Mouse (Mus musculus) stomach, adult 2 months (tissue): ENCODE data around the gene Bloc1s1. TPM values are rescaled to one million over a fixed set of nuclear protein-coding genes. Genes with fewer than 3 reads are reported as not detected.

Experiments
- polyA plus RNA-seq: library from polyadenylated mRNA; depleted of rRNA; stranded (reverse); fragments of >200 nt; gene quantifications from 2 replicates; pipeline ENCODE4 v1.2.3, GENCODE M21; 2012; rRNA removed

Gene Bloc1s1
- polyA plus RNA-seq, result 50.6 and 55.1 TPM in 2 replicates

DNA sequence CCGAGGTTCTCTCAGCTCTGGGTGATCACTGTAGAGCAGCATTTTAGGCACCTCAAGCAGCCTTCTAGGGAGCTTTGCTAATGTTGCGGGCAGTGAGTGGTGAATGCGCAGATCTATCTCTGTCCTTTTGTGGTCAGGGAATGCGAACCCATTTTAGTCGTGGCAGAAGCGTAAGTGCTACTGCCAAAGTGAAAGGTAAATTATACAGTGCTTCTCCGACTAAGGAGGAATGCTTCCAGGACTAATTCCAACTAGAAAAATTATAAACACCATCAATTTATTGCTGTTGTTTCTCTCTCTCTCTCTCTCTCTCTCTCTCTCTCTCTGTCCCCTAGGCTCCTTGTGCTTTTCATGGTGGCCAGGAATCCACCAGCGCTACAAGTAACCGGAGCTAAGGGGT is at the start of gene Bloc1s1:
Gene Bloc1s1 (minus strand): TSS at position 101 of the 400 bp plus-strand sequence.

GRCm38 (mm10) chr10:128960590-128961584 is 37.1 kb upstream of the Bloc1s1 start, which contains the start of gene Mettl7b:
Gene Mettl7b, minus strand, starts transcription at chr10:128960988.

DNA sequence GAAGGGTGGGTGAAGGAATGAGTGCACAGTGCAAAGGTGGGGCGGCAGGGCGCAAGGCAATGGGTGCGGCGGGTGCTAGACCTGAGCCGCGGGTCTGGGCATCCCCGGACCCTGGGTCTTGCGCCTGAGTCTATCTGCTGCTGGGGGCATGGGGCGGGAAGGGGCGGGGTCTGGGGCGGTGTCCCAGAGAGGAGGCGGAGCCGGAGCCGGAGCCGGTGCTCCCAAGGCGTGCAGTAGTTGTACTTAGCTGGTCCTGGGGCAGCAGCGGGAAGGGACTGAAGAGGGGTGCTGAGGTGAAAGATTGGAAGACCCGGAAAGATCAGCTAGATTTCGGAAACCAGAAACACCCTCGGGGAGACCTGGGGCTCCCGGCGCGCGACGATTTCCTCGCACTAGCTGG is 9.7 kb upstream of the Bloc1s1 start, which contains the start of gene Itga7:
Gene Itga7 (plus strand): TSS at position 245 of the 400 bp plus-strand sequence.

DNA sequence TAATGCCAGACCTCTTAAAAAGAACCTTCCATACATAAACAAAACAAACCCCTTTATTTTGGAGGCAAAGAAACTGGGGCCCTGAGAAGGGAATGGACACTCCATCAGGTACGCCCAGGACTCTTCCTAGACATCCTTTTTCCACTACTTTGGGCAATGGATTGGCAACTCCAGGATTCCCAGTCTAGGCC is 1.1 kb downstream of the Bloc1s1 start, which contains the start of gene Rdh5:
Gene Rdh5 (minus strand): TSS at position 67 of the 191 bp plus-strand sequence.

DNA sequence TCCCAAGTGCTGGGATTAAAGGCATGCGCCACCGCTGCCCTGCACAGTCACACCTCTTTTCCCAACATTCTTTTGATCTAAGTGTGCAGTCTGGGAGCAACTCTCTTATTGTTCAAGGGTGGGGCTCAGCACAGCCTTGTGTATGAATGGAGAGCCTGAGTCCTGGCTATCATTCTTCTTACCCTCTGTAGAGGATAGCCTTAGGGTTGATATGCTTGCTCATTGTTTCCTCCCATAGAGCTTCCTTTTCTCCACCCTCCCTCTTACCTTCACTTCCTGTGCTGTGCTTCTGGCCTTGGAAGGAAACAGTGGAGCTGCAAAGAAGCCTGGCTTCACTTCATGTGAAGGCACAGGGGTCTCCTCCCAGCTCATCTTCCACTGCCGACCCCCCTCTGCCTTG is 23.1 kb downstream of the Bloc1s1 start, which contains the start of gene Cd63:
Gene Cd63 (plus strand): TSS at position 292 of the 400 bp plus-strand sequence.

DNA sequence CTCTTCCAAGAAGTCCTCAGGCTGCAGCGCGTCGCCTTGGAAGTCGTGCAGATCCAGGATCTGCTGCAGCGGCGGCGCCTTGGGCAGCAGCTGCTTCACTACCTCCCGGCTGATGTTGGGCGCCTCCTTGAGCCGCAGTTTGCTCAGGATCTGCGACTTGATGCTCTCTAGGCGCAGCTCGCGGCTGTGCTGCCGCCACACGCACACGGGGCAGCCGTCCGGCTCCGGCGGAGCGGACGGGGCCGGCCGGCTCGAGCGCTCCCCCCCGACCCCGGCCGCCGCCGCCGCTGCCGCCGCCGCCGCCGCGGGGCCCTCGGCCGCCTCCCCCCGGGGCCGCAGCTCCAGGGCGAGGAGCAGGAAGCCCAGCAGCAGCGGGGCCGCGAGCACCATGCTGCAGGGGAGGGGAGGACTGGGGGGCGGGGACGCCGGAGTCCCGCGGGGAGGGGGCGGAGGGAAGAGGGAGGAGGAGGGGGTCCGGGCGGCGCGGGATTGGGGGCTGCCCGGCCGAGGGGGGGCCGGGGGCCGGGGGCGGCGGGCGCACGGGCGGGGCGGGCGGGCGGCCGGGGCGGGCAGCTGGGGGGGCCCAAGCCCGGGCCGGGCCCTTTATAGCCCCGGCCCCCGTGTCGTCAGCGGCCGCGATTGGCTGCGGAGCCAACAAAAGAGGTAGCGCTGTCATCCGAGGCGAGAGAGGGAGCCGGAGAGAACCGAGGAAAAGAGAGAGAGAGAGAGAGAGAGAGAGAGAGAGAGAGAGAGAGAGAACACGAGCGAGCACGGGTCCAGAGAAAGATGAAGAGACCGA is 32.3 kb downstream of the Bloc1s1 start, which contains the start of gene Gdf11:
Gene Gdf11 (minus strand): TSS at position 423 of the 799 bp plus-strand sequence.

Other genes with a start within 250 kb of the Bloc1s1 start
- 19.1 and 36.0 TPM in 2 replicates for gene Suox, start 250.0 kb downstream of the Bloc1s1 start, polyA plus RNA-seq
- gene Rab5b, start 227.8 kb downstream of the Bloc1s1 start, polyA plus RNA-seq, result 35.8 and 44.6 TPM in 2 replicates
- gene Pmel, start 219.8 kb downstream of the Bloc1s1 start, polyA plus RNA-seq, result 1.5 and 1.8 TPM in 2 replicates
- gene Cdk2, start 219.0 kb downstream of the Bloc1s1 start, polyA plus RNA-seq, result 4.8 and 7.7 TPM in 2 replicates
- gene Dgka, start 179.2 kb downstream of the Bloc1s1 start, polyA plus RNA-seq, result 11.9 and 18.1 TPM in 2 replicates
- 7.1 and 7.7 TPM in 2 replicates for gene Pym1, start 176.1 kb downstream of the Bloc1s1 start, polyA plus RNA-seq
- 1.2 and 1.7 TPM in 2 replicates for gene Mmp19, start 133.1 kb downstream of the Bloc1s1 start, polyA plus RNA-seq
- gene Dnajc14, start 120.0 kb downstream of the Bloc1s1 start, polyA plus RNA-seq, result 4.2 and 6.2 TPM in 2 replicates
- gene Tmem198b, start 119.7 kb downstream of the Bloc1s1 start, polyA plus RNA-seq, result 9.4 and 11.5 TPM in 2 replicates
- gene Sarnp, start 106.7 kb downstream of the Bloc1s1 start, polyA plus RNA-seq, result 0.31 and 0.76 TPM in 2 replicates
- gene Ormdl2, start 102.4 kb downstream of the Bloc1s1 start, polyA plus RNA-seq, result 39.1 and 41.1 TPM in 2 replicates
- gene Gdf11, start 32.3 kb downstream of the Bloc1s1 start, polyA plus RNA-seq, result 0.54 TPM in 2 replicates
- gene Cd63, start 23.0 kb downstream of the Bloc1s1 start, polyA plus RNA-seq, result 52.8 and 59.1 TPM in 2 replicates
- 13.0 and 16.4 TPM in 2 replicates for gene Rdh5, start 1.1 kb downstream of the Bloc1s1 start, polyA plus RNA-seq
- gene Itga7, start 9.8 kb upstream of the Bloc1s1 start, polyA plus RNA-seq, result 45.3 and 45.5 TPM in 2 replicates
- gene Mettl7b, start 37.0 kb upstream of the Bloc1s1 start, polyA plus RNA-seq, result 2.9 and 4.1 TPM in 2 replicates
- not detected in 2 replicates for gene Olfr9, start 65.4 kb upstream of the Bloc1s1 start, polyA plus RNA-seq
- not detected in 2 replicates for gene Olfr763, start 86.8 kb upstream of the Bloc1s1 start, polyA plus RNA-seq
- not detected in 2 replicates for gene Olfr764-ps1, start 115.9 kb upstream of the Bloc1s1 start, polyA plus RNA-seq
- gene Olfr765, start 126.0 kb upstream of the Bloc1s1 start, polyA plus RNA-seq, result not detected in 2 replicates
- gene Olfr766-ps1, start 144.9 kb upstream of the Bloc1s1 start, polyA plus RNA-seq, result not detected in 2 replicates
- not detected in 2 replicates for gene Olfr767, start 158.9 kb upstream of the Bloc1s1 start, polyA plus RNA-seq
- gene Olfr768, start 175.3 kb upstream of the Bloc1s1 start, polyA plus RNA-seq, result not detected in 2 replicates
- gene Olfr769, start 193.8 kb upstream of the Bloc1s1 start, polyA plus RNA-seq, result not detected in 2 replicates
- not detected in 2 replicates for gene Olfr770, start 215.0 kb upstream of the Bloc1s1 start, polyA plus RNA-seq
- not detected in 2 replicates for gene Olfr771, start 240.7 kb upstream of the Bloc1s1 start, polyA plus RNA-seq